Mouse (Mus musculus) c-Kit-positive CD71-positive TER-119-positive erythroid progenitor cells, embryonic 14.5 days (primary cell): ENCODE measurements around the gene Fzd1.

Experiments used
- DNase-seq: peaks from one replicate; pipeline ENCODE4 v3.0.0-alpha.2; 2013; ENCODE audit warnings: low spot score

Fzd1 gene

DNA sequence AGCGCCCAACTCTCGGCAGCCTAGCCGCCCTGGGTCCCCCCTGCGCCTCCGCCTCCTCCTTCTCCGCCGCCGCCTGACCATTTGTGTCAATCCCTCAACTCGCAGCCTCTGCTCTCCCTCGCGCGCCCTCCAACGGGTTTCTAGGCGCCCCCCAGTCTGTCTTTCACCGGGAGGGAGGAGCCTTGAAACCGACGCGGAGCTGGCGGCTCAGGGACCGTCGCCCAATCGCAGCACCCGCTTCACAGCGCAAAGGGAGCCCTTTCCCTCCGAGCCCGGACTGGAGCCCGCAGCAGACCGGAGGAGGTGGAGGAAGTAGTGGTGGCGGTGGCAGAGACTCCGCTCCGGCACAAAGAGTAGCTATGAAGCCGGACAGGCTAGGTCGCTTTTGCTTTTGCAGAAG is at the start of gene Fzd1:
Gene Fzd1, minus strand, starts transcription at position 134 of the 400 bp plus-strand sequence.
- DNase-seq = no peak

DNA sequence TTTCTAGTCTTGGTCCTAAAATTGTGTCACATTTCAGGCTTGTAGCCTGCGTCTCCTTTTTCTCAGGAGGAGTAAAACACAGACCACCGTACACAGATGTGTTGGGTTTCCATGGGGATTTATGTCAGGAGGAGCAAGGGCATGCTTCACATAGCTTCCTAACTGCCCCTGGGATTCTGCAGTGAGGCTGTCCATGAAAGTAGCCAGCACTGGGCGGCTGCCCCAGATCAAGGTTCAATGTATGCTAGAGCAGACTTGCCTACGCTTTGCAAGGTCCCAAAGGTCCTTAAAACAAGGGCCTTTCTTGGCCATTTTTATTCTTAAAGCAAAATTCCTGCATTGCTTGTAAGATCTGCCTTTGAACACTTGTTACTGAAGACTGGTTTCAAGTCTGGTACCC is 47.4 kb upstream of the Fzd1 start:
- DNase-seq = no peak

DNA sequence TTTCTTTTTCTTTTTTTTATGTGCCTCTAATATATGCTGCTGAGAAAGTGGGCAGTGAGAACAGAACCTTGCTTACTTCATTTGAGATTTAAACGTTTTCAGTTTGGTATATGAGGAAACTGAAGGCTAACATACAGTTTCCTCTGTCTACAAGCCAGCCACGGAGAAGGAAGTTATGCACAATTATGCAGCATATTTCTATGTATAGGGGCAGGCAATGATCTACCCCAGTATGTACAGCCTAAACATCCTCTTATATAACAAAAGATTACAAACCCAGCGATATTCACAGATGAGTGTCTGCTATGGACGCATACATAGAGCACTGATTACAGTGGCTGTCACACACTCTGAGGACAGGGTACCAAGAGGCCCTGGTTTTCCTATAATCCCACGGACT is 45.9 kb upstream of the Fzd1 start:
- no peak for DNase-seq

DNA sequence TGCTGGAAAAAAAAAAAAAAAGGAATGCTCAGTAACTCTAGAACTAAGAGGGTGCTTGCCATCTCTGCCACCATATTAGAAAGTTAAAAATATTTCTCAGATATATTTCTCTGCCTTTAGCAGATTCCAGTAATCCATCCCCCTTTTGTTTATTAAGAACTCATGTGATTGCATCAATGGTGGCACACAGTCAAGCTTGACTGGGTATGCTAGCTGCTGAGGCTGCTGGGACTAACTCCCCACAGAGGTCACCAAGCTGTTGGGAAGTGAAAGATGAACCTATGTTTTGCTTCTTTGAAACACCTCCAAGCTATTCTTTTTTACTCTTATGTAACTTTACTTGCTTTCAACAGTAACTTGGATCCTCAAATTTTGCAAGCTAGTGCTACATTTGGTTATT is 44.1 kb upstream of the Fzd1 start:
- DNase-seq = no peak

DNA sequence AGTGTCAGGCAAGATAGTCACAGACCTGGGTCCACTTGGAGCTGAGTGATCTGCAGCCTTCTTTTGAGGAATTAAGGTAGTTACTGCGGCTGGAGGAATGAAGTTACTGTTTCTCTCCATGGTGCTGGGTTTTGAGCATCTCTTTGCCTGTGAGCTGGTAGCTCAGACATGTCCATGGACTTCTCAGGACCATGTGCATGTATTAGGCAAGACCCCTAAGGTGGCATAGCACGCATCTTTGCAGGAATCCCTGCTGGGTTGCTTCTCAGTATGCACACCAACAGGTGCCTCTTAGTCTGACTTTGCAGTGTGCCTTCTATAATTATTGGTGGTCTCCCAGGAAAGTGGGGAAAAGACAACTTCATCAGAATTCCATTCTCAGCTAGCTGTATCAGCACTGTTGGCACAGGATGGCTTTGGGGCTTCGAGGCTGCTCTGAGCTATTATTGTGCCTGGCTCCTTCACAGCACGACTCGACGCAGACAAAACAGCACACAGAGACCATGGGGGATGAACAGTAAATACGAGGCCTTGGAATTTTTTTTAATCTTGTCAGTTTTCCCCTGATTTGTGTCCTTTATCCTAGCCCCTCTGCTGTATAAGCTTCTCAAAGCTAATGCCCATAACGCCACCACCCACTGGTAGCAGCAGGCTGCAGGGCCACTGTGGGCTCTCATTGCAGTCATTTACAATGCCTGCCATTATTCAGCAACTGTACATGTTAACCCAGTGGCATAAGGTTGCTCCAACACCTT is 43.4 kb upstream of the Fzd1 start:
- no peak for DNase-seq

DNA sequence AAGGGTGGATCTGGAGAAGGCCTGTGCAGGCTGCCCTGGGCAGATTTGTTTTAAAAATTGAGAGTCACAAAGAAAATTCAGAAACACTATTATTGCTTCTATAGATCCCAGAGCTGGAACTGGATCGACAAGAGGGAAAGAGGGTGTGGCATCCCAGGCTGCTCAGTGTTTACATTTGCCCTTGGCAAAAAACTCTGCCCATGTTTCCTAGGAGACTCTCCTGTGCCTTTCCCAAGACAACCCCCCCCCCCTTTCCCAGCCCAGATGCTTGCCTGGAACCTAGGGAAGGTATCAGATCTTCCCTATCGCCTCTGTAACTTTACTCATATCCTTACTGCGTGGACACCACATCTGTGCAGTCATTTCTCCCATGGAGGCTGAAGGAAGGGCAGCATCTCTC is 33.4 kb upstream of the Fzd1 start:
- DNase-seq = no peak

DNA sequence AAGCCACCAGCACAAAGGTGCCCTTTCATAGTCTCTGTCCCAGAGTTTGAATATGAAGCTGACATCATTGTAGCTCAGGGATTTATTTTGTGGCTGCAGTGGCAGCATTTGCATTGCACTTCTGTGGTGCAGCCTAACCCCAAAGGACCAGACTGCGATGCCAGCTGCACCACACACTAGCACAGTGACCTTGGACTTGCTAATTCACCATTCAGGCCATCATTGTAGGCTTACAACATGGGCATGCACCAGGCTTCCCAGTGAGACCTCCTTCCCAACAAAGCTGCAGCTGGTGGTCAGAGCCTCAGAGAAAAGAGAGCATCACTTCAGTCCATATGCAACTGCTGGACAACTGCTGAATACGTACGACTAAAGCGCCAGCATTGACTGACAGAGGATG is 32.4 kb upstream of the Fzd1 start:
- no peak for DNase-seq

DNA sequence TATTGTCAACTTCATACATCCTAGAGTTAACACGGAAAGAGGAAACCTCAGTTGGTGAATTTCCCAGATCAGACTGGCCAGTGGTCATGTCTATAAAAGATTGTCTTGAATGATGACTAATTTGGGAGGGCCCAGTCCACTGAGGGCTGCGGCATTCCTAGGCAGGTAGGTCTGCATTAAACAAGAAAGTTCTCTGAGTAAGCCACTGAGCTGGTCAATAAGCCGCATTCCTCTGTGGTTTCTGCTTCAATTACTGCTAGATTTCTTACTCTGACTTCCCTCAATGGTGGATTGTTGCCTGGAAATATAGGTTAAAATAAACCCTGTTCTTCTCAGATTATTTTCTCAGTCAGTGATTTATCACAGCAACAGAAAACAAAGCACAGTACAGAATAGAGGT is 30.6 kb upstream of the Fzd1 start:
- no peak for DNase-seq

DNA sequence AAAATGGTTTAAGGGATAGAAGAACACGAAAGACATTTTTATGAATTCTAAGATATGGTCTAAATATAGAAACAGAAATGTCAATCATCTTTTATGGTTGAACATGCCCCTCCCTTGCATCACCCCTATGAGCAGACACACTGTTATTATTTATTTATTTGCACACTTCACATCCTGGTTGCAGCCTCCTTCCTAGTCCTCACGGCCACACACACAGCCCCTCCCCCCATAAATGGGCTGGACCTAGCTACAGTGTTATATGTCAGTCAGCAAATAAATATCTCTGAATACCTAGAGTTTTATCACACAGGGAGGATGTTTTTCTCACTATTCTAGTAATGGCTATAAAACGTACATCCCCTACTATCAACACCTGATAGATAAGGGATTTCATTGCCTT is 29.0 kb upstream of the Fzd1 start:
- DNase-seq = no peak

DNA sequence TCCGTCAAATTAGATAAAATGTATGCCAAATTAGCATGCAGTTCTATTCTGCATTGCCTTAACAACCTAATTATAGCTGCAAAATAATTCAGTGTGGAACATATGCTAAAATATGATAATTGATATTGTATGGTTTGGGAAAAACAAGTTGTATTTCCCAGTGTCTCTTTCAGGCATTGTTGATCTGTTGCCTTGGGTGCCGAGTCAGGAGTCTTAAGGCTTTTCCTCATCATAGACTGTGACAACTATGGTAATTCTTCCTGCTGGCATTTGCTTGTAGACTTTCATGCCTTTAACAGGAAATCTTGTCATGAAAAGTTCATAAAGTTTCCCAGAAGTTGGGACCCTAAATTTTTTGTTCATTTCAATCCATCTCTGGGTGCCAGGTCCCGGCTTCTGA is 20.4 kb upstream of the Fzd1 start:
- DNase-seq = no peak

DNA sequence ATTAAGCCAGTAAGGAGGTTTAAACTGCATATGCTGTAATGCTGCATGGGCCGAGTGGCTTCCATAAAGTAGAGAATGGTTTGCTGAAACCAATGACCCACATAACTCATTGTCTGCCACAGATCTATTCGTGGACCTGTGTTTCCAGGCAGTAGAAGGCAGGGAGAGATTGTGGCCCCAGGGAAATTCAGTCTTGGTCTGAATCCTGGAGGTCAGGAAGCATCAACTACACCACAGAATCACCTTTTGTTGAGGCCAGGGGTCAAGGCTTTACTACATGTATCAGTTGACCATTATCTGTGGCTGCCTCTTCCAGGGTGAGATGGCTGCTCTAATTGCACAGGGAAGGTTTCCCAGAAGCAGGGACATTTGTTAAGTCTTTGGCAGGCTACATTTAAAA is 18.7 kb upstream of the Fzd1 start:
- DNase-seq = no peak

DNA sequence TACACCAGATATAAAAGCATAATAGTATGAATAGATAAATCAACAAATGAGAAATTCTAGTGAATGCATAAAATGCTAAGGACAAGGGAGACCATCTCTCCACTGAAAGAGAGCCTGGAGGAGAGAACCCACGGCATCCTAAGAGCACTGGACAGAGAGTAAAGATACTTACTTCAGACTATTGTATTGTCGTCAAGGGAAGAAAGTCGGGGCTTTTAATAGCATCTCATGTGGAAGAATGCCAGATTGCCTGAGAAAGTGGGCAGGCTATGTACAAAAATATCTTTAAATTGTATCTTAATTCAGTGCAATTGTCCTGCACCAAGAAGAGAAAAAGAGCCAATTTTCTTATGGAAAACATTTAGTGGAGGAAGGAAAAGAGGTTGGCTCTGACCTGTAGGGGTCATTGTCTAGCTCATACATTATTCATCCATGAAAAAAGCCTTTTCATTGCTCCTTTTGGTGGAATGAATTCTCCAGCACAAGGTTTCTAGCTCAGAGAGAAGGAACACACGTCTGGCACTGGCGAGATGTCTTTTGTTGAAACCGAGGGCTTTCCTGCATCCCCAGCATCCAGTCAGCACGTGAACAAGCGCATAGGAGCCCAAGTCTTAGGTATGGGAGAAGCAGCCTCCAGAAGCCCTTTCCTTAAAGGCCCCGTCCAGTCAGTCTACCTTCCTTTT is 15.4 kb upstream of the Fzd1 start:
- no peak for DNase-seq

DNA sequence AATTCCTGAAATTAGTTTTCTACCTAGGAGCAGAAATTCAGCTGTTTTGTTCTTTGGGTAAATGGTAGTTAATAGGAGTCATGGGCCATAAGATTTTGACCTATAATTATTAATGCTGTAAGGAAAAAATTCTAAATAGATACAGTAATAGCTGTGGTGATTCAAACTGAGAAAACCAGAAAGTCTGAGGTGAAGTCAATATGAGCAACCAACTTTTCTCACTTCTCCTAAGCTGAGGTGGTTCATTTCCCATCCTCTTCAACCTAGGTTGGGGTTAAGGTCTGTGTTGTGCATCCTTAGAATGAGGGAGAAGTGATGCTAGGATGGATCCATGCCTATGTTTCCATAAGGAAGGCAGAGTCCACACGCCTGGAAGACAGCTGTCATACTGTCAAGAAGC is 12.8 kb upstream of the Fzd1 start:
- DNase-seq = no peak

DNA sequence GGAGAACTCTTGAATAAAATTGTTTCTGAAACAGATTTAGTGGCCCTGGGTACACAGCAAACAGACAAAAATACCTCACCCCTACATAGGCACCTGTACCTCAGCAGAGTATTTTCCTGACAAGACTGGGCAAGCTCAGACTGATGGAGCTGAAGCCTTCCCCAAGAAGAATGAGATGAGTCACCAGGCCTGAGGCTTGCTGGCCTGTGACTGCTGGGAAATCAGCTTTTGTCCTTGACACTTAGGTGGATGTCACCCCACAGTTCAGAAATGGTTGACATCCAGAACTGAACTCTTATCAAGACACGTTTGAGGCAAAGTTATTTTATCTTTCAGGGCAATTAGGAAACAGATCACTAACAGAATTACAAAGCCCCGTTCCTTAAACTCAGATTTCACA is 10.1 kb upstream of the Fzd1 start:
- DNase-seq = no peak

DNA sequence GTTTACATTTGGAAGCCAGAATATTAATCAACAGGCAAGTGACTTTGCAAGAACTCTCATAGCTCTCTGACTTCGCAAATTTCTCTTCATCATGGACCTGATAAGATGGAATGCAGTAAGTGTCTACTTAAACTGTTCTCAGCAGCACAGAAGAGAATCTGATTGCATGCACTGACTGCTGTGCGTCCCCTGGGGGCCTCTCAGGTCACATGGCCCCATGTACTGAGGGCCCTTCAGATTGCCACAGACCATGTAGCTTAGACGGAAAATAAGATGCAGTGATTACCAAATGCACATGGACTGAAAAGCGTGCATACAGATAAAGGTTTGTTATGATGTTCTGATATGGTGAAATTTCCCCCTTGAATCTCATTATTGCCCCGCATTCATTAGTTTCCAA is 8.9 kb upstream of the Fzd1 start:
- DNase-seq = no peak

DNA sequence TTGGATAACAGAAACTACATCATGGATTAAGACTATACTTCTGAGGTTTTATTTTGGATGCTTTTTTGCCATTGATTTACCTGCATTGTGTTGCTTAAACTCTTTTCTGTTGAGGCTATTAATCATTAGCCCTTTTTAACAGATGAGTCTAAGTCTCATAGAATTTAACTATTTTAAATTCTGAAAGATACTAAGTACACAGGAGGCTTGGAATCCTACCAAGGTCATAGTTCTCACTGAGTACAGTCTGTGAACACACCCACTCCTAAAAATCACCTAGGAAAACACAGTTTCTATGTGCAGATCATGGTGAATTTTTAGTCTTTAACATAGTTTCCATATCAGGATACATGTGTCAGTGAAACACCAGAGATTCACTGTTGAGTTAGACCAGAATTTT is 4.1 kb upstream of the Fzd1 start:
- DNase-seq = no peak

DNA sequence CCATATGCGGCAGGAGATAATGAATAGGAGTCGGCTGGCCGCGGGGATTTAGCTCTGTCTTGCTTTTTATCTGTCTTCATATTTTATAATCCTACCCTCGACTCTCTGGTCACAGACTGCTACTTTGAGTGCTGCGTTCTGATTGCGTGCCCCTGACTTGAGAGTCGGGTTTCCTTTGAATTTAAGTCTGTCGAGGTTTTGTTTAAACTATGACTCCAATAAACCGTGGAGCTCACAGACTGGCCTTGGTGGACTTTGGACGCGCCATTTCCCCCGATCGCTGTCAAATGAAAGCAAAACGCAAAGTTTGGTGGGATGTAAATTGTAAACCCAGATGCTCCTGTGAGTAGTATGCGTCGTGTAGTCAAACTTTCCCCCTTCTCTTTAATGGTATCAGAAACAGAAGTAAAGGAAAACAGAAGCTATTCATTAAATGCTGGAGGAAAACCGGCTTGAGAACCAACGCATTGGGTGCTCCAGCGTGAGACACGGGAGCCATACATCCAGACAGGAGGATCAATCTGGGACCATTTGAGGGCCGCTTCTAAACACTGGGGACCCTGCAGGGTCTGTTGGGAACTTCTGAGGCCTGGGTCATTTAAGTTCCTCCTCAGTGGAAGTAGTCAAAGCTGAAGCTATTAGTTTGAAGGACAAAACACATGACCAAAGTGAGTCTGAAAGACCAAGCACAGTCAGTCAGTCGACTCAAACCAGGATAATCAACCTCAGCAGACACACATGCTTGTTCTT is 671 bp upstream of the Fzd1 start:
- DNase-seq = no peak

DNA sequence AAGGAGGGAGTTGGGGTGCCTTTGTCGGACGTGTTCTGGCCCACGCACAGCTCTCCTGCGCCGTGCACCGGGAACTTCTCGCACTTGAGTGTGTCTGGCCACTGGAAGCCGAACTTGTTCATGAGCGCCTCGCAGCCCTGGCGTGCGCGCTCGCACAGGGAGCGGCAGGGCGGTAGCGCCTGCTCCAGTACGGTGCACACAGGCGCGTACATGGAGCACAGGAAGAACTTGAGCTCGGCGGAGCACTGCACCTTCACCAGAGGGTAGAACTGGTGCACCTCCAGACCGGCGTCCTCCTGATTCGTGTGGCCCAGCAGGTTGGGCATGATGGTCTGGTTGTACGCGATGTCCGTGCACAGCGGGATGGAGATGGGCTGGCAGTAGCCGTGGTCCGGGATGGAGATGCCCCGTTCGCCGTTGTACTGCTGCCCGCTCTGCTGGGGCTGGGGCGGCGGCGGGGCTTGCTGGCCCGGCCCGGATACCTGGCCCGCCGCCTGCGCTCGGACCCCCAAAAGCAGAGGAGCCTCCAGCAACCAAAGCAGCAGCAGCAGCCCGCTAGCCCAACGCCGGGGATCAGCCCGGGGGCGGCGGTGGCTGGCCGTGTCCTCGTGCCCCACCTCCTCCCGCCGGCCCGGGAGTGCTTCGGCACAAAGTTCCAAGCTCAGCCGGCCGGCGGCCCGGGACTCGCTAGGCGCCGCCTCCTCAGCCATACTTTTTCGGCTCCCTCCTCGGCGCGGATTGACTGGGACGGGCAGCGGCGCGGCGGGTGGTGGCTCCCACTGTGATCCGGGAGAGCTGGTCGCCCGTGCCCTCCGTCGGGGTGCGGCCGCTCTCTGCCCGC is 744 bp downstream of the Fzd1 start:
- DNase-seq = no peak

DNA sequence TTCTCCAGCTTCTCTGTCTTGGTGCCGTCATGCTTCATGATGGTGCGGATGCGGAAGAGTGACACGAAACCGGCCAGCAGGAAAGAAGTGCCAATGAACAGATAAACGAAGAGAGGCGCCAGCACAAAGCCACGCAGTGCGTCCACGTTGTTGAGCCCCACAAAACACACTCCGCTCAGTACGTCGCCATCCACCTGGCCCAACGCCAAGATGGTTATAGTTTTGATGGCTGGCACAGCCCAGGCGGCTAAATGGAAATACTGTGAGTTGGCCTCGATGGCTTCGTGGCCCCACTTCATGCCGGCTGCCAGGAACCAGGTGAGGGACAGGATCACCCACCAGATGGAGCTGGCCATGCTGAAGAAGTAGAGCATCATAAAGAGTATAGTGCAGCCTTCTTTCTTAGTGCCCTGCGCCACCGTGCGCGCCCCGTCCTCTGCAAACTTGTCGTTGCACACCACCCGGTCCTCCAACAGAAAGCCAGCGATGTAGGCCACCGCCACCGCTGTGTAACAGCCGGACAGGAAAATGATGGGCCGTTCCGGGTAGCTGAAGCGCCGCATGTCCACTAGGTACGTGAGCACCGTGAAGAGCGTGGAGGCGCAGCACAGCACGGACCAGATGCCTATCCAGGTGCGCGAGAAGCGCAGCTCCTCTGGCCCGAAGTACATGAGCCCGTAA is 1.7 kb downstream of the Fzd1 start:
- DNase-seq = no peak

DNA sequence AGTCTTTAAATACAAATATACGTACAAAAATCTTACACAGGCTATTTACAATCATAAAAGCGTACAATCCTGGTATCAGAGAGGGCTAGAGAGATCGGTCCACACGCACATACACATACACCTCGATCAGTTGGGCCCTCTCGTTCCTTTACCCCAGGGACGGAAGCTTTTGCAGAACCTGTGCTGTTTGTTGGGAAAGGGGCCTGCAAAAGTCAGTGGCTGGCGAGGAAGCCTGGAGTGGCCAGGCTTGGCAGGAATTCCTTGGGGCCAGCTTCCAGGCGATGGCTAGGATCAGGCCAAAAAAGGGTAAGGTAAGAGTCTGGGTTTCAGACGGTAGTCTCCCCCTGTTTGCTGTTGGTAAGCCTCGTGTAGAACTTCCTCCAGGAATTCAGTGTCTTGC is 2.5 kb downstream of the Fzd1 start:
- DNase-seq = no peak

DNA sequence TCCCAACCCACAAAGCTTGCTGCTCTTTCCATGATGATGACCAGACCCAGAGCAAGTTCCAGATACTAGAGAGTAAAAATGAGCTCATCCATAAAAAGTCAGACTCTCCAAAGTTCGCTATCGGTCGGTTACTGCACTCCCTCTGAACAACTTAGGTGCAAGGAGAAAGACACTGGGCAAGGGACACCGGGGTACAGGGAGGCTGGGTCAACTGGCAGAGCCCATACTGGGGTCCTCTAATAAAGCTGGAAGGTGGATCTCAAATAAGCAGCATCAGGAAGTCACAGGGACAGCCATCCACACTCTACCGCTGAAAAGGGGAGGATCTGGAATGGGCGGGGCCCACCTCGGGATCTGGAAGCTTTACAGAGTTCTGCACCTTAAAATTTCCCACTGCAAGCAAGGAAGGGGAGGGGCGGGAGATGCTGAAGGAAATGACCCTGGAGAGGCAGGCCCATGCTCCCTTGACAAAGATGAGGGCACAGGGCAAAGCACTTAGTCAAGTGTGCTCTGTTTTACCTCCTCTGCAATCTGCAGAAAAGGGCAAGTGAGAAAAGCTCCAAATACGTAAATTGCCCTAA is 3.0 kb downstream of the Fzd1 start:
- no peak for DNase-seq
